Mouse (Mus musculus) E14TG2a.4 (cell line): ENCODE measurements around the gene Il1rap.

ENCODE experiments used
- CTCF ChIP-seq: conservative IDR thresholded peaks from 2 replicates; pipeline ENCODE4 v1.5.1; 2014; ENCODE audit warnings: low read length
- NANOG ChIP-seq: IDR thresholded peaks from 2 replicates; pipeline ENCODE4 v1.6.1; 2014; ENCODE audit warnings: borderline replicate concordance, low read length, mixed read lengths
- POU5F1 ChIP-seq: IDR thresholded peaks from 2 replicates; pipeline ENCODE4 v1.6.1; 2014; ENCODE audit warnings: low read length, borderline replicate concordance

- TF ChIP-seq POU5F1 = no peak
- no peak for TF ChIP-seq CTCF
- no peak for TF ChIP-seq NANOG
Observed at GRCm38 (mm10) chr16:26680381-26680780, 98.9 kb downstream of the Il1rap start.
